Mouse (Mus musculus) kidney, postnatal 4 days (tissue): ENCODE data around the gene Gm17455.

Source experiments
- DNase-seq, 2 experiments: peaks; one replicate each; pipeline ENCODE4 v3.0.0; 2021; ENCODE audit warnings: mixed read lengths in 2 of 2

Gene Gm17455

GRCm38 (mm10) chr10:60399449-60399848 lies at the start of gene Gm17455:
Gene Gm17455 (plus strand): TSS chr10:60399726.
- peak; percentile 18 to 30 for DNase-seq

GRCm38 (mm10) chr10:60350077-60350804 lies 49.3 kb upstream of the Gm17455 start:
- DNase-seq = no peak

GRCm38 (mm10) chr10:60350805-60351167 lies 48.7 kb upstream of the Gm17455 start:
- peak; percentile 96 to 98 for DNase-seq

GRCm38 (mm10) chr10:60351248-60351647 lies 48.3 kb upstream of the Gm17455 start:
- DNase-seq = peak; percentile 38 to 51

- DNase-seq = peak; percentile 59 to 74
Measured at GRCm38 (mm10) chr10:60351761-60352455, 47.6 kb upstream of the Gm17455 start.

- peak; percentile 17 to 45 for DNase-seq
Measured at GRCm38 (mm10) chr10:60353241-60354002, 46.1 kb upstream of the Gm17455 start.

- DNase-seq = no peak
Measured at GRCm38 (mm10) chr10:60354003-60354325, 45.6 kb upstream of the Gm17455 start.

- DNase-seq = no peak
Measured at GRCm38 (mm10) chr10:60354881-60355677, 44.4 kb upstream of the Gm17455 start.

GRCm38 (mm10) chr10:60357441-60357840 lies 42.1 kb upstream of the Gm17455 start:
- no peak for DNase-seq

- DNase-seq = no peak
Measured at GRCm38 (mm10) chr10:60357901-60358300, 41.6 kb upstream of the Gm17455 start.

GRCm38 (mm10) chr10:60358776-60359175 lies 40.8 kb upstream of the Gm17455 start:
- no peak for DNase-seq

- no peak for DNase-seq
Measured at GRCm38 (mm10) chr10:60361615-60362309, 37.8 kb upstream of the Gm17455 start.

- DNase-seq = no peak
Measured at GRCm38 (mm10) chr10:60362310-60362628, 37.3 kb upstream of the Gm17455 start.

GRCm38 (mm10) chr10:60363426-60363825 lies 36.1 kb upstream of the Gm17455 start:
- no peak for DNase-seq

GRCm38 (mm10) chr10:60367145-60367544 lies 32.4 kb upstream of the Gm17455 start:
- DNase-seq = no peak

GRCm38 (mm10) chr10:60367904-60368303 lies 31.6 kb upstream of the Gm17455 start:
- no peak for DNase-seq

- no peak for DNase-seq
Measured at GRCm38 (mm10) chr10:60369405-60369804, 30.1 kb upstream of the Gm17455 start.

GRCm38 (mm10) chr10:60370098-60370497 lies 29.4 kb upstream of the Gm17455 start:
- DNase-seq = no peak

GRCm38 (mm10) chr10:60370601-60371061 lies 28.9 kb upstream of the Gm17455 start:
- no peak for DNase-seq

GRCm38 (mm10) chr10:60371596-60372386 lies 27.7 kb upstream of the Gm17455 start:
- no peak for DNase-seq

- no peak for DNase-seq
Measured at GRCm38 (mm10) chr10:60373543-60373936, 26.0 kb upstream of the Gm17455 start.
